Mouse (Mus musculus): Measurements from ENCODE around the gene Poll.
A peak's percentile ranks its signal among the peaks of the same experiment; 100 is the strongest.

Poll gene

DNA sequence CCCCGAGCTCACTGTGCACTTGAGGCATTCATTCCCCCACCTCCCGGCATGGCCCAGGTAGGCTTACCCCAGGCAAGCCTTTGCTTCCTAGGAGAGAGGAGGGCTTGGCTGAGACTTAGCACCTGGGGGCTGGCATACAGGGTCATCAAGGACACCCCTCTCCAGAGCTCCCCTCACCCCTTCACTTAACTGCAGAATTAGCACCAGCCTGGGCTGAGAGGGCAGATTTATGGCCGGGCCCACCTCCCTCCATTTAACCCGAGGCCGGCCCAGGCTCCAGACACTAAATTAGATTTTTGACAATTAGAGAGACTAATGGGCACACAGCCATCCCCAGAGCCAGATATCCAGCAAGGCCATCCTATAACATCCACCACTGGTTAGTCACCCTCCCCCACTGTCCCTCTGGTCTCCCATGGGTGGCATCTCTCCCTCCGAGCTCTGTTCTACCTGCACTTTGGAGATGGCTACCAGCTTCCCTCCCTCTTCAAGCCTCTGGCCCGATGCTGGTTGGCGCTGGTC is 25.1 kb downstream of the Poll start:
- no peak for DNase-seq (ENCODE audit: low read depth)

DNA sequence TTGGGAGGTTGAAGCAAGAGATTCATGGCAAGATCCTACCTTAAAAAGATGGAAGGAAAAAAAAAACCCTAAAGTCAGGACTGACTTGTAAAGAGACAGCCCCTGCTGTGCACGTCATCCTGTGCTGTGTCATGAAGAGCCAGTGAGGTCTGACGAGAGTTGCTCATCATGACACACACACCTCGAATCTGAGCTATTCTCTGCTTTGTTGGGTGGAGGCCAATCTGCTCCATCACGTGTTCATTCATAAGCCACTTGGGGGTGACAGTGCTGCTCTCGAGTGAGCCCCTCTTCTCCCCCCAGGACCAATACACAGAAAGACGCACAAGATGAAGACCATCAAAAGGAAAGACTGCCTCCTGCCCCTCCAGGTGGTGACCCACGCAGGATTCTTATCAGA is 26.7 kb downstream of the Poll start:
- no peak for DNase-seq (ENCODE audit: low read depth)

DNA sequence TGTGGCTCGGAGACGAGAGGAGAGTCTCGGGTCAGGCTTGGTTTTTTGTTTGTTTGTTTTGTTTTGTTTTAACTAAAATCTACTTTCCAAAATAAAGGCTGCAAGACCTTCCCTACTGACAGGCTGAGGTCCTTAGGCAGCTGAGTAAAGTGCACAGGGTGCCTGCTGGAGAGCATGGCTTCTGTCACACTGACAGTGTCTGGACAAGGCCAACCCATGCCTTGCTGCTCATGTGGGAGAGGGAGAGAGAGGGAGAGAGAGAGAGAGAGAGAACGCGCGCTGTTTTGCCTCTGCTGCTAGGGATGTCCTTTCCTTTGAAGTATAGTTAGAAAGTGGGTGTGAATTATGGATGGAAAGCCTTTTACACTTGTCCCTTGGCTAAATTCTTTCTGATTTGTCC is 28.8 kb downstream of the Poll start:
- no peak for DNase-seq (ENCODE audit: low read depth)

DNA sequence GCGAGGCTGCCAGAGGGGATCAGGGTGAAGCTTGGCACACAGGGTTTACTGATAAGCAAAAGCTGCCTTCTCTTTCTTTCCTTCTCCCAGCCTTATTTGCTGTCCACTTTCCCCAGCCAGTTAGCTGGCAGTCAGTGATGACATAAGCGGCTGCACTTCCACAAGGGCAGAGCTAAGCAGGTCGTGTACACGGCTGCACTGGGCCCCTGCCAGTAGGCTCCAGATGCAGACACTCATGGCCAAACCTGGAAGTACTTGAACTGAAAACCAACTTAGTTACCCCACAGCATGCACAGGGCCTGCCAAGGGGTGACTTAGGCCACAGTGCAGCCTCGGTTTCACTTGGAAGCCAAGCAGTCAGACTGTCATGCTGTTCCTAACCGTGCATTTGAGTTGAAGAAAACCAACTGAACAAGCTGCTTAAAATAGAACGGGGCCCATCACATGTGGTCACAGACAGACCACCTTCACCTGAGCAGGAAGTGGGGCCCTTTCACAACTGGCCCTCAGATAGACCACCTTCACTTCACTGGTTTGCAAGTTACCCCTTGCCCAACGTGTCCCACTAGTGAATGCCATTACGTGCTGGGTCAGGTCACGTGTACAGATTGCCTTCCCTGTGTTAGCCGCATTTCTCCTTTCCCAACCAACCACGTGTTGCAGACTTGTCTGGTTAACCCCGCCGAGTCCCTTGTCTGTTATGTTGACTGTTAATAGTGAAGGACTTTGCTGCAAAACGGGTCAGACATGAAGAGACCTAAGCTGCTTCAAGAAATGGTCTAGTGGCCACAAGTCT is 29.9 kb downstream of the Poll start:
- no peak for DNase-seq (ENCODE audit: low read depth)

DNA sequence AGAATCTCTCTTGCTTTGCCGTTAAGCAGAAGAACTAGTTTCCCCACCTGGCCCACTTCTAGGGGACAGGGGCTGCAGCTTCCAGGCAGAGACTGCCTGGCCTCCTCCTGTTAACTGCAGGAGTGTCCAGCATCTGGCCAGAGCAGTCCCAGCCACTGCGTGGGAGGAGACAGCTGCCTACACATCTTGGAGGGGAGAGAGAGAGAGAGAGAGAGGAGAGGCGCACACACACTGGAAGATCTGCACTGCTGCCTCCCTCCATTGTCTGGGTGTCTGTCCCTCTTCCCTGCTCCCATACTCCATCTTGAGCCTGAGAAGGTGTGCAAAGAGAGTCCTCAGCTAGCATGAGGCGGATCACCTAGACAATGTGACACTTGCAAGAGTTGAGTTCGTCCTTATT is 31.0 kb downstream of the Poll start:
- no peak for DNase-seq (ENCODE audit: low read depth)

DNA sequence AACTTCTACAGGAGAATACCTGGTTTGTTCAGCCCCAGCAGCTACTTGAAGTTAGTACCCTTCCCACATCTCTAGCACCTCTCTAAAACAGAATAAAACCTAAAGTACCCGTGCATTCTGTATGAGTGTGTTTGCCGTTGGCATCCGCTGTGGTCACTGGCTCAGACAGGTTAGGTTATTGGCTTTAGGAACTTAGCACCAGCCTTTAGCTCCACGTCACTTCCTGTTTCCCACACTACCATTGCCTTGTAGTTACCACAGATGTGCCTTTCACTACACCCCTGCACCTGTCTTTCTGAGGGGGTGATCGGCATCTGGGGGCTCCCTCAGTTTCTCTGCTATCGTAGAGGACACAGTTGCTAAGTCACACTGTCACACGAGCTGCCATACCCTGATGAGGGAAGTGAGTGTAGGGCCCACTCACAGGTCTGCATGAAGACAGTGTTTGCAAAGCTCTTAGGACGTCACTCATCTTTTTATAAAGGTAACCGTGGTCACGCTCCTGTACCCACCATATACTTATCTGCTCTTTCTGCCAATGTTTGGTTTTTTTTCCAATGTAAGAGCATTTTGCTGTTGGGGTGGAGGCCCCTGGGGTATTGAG is 32.3 kb downstream of the Poll start:
- peak; percentile 66 for DNase-seq (ENCODE audit: low read depth)

DNA sequence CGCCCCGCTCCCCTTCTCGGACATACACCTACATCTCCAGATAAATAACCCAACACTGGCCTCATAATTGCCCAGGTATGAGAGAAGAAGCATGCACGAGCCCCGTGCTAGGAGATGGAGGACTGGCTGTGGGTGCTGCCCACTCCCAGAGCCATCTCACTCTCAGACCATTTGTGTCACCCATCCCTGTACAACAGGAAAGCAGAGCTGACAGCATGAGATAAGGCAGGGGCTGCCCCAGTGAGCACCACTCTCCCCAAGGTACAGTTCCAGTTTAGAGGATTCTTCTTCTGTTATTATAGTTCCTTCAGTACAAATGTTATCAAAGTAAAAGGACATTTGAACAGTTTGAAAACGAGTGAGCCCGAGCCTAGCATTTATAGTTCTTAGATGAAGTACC is 32.9 kb downstream of the Poll start:
- no peak for DNase-seq (ENCODE audit: low read depth)

DNA sequence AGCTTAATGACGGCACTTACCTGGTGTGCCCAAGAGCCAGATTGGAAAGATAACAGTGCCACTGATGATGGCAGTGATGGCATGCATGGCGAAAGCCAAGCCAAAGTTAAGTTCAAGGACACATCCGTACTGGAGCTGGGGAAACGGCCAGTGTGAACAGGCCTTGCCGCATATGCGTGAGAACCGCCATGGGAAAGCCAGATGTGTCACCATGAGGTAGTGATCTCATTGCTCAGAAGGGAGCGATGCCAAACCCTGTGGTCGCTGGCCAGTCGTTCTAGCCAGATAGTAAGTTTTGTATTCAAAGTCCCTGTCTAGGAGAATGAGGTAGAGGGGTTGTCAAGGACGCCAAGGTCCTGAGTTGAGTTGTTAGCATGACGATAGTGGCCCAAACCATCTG is 44.1 kb downstream of the Poll start:
- no peak for DNase-seq (ENCODE audit: low read depth)

DNA sequence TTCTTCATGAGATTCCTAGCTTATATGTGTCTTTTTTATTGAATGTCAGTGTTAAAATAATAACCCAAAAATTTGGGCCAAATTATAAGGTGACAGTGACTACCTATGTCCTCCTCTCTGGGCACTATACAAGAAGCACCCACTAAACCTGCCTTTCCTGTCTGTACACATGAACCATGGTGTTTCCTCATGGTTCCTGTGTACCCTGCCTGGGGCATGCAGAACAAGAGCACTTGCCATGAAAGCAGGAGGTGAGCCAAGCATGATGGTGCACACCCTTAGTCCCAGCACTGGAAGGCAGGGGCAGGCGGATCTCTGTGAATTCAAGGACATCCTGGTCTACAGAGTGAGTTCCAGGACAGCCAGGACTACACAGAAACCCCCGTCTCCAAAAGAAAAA is 45.0 kb downstream of the Poll start:
- no peak for DNase-seq (ENCODE audit: low read depth)

DNA sequence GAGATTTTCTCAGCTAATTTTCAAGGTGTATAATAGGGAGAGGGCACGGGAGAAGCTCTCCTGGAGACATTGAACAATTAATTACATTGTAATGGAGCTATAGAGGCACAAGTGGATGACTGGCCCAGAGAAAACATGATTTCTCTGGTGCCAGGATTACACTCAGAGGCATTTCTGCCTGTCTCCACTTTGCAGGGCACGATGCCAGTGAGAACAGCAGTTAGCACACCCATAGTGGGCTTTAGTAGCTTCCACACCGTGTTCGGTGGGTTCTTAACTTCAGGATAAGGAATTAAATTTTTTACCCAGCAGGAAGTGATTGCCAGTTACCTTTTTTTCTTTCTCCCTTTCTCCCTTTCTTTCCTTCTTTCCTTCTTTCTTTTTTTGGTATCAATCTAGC is 48.9 kb downstream of the Poll start:
- no peak for DNase-seq (ENCODE audit: low read depth)

DNA sequence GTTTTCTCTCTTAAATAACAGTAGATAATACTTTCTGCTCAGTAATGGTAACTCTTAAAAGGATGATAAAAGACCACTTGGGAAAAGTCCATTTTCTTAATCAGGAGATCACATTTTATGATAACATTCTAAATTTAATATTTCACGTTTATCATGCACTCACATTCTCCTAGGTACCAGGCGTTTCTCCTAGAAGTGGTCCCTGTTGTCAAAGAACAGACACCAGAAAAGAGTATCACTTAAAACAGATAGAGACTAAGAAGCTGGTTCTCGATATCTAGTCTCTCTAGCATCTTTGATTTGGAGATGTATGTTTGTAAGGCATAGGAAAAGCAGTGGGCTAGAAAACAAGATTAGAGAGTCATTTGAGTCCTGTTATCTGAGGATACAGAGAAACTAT is 49.7 kb downstream of the Poll start:
- DNase-seq (ENCODE audit: low read depth), result no peak

DNA sequence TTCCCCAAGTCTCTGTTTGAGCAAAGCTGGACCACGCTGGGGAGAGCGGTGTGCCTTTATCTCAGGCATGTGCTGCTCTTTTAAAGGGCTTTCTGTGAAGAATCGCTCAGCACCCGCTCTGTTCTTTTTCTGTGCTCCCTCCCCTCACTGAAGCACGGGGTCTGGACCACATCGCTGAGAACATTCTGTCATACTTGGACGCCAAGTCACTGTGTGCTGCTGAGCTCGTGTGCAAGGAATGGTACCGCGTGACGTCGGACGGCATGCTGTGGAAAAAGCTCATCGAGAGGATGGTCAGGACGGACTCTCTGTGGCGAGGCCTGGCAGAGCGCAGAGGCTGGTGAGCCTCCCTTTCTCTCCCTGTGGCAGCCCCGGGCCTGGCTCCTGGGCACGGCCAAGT is 52.8 kb downstream of the Poll start:
- no peak for DNase-seq (ENCODE audit: low read depth)

DNA sequence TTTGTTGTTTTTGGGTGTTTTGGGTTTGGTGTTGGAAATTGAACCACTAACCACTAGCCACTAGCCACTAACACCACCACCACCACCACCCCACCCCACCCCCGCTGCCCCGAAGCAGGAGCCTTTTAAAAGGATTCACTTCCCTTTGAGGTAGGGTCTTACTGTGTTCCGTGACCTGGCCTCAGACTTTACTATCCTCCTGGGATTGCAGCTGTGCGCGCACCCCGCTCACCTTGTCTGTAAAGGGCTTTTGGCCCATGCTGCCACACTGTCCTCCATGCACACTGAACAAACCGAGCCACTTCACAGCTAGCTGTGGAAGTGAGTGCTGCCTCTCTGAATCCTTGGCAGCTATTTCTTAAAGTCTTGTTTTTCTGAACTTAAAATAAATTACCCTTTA is 54.9 kb downstream of the Poll start:
- no peak for DNase-seq (ENCODE audit: low read depth)
